Comparison of ENCODE assay signal across 14 mouse cellular contexts in the genomic region with DNA sequence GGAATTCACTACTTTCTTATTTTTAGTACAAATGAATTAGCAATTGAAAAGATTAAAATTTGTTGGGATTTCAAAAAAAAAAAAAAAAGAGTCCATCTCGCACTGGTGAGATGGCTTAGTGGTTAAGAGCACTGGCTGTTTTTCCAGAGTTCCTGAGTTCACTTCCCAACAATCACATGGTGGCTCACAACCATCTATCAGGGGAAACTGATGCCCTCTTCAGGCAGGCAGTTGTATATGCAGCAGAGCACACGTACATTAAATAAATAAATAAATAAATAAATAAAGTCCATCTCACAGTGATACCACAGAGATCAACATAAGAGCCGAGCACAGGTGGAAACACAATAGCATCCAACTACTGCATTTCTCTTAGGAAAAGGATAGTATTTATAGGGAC.
"Had no signal": no experiment of that assay in that cellular context is flagged by ENCODE, and none has a peak within 500 bp of the region (broad histone marks: within the 10 kb centered on the region; RNA-seq: fewer than 3 reads in every experiment).

No protein-coding gene starts in this region.

- H3K4me1 ChIP-seq: limb, embryonic 12.5 days; liver, embryonic 13.5 days; lung, embryonic 15.5 days; midbrain, embryonic 12.5 days; neural tube, embryonic 13.5 days; stomach, embryonic 15.5 days had no signal

- H3K9me3 ChIP-seq: limb, embryonic 12.5 days; liver, embryonic 13.5 days; lung, embryonic 15.5 days; midbrain, embryonic 12.5 days; neural tube, embryonic 13.5 days; stomach, embryonic 15.5 days had no signal

- DNase-seq: kidney, postnatal 10 days; kidney, postnatal 4 days; liver; liver, embryonic 13.5 days; liver, postnatal 0 days; lung, postnatal 14 days; right cerebral cortex, postnatal 14 days; thymus, postnatal 36 days had no signal

- H3K27me3 ChIP-seq: limb, embryonic 12.5 days; liver, embryonic 13.5 days; lung, embryonic 15.5 days; midbrain, embryonic 12.5 days; neural tube, embryonic 13.5 days; stomach, embryonic 15.5 days had no signal

- H3K9ac ChIP-seq: limb, embryonic 12.5 days; liver, embryonic 13.5 days; liver, postnatal 0 days; lung, embryonic 15.5 days; midbrain, embryonic 12.5 days; neural tube, embryonic 13.5 days; stomach, embryonic 15.5 days had no signal

- H3K36me3 ChIP-seq: limb, embryonic 12.5 days; liver, embryonic 13.5 days; lung, embryonic 15.5 days; midbrain, embryonic 12.5 days; neural tube, embryonic 13.5 days; stomach, embryonic 15.5 days had no signal

- H3K4me3 ChIP-seq: layer of hippocampus, adult 2 months; limb, embryonic 12.5 days; liver, embryonic 13.5 days; lung, embryonic 15.5 days; midbrain, embryonic 12.5 days; neural tube, embryonic 13.5 days; stomach, embryonic 15.5 days had no signal

- H3K27ac ChIP-seq: layer of hippocampus, adult 2 months; limb, embryonic 12.5 days; liver, embryonic 13.5 days; lung, embryonic 15.5 days; midbrain, embryonic 12.5 days; neural tube, embryonic 13.5 days; stomach, embryonic 15.5 days had no signal
